Mouse (Mus musculus) myocyte (in vitro differentiated cells): ENCODE results near the gene Snapc3. TPM values are rescaled to one million over a fixed set of nuclear protein-coding genes. Genes with fewer than 3 reads are reported as not detected.
"Not testable (repeated sequence)": the region's sequence is repeated elsewhere in the genome, so short reads cannot be mapped to it uniquely, and the experiment has no call there.

Source experiments
- H3K27me3 ChIP-seq: one replicate; pipeline ENCODE4 v1.6.1; 2011; ENCODE audit not compliant: control insufficient read depth, insufficient read depth, insufficient read length
- H3K36me3 ChIP-seq: one replicate; pipeline ENCODE4 v1.6.1; 2011; ENCODE audit not compliant: control insufficient read depth, insufficient read depth
- H3K4me2 ChIP-seq: one replicate; pipeline ENCODE4 v1.6.1; 2011; ENCODE audit warnings: low read depth, control low read depth
- H3K4me3 ChIP-seq: one replicate; pipeline ENCODE4 v1.5.1; 2011; ENCODE audit warnings: mild to moderate bottlenecking, control low read depth, moderate library complexity
- H3K79me2 ChIP-seq: one replicate; pipeline ENCODE4 v1.6.1; 2011; ENCODE audit not compliant: control insufficient read depth, insufficient read depth
- H3ac ChIP-seq: one replicate; pipeline ENCODE4 v1.6.1; 2011; ENCODE audit not compliant: control insufficient read depth, insufficient read length
- CEBPB ChIP-seq: IDR thresholded peaks from 2 replicates; pipeline ENCODE4 v1.6.1; 2011; ENCODE audit warnings: mild to moderate bottlenecking, moderate library complexity; ENCODE audit not compliant: poor library complexity, insufficient read depth, severe bottlenecking
- E2F4 ChIP-seq: IDR thresholded peaks from one replicate; pipeline ENCODE4 v1.6.1; 2011; ENCODE audit warnings: mild to moderate bottlenecking, control low read depth, moderate library complexity; ENCODE audit not compliant: insufficient read depth
- MAX ChIP-seq: IDR thresholded peaks from one replicate; pipeline ENCODE4 v1.6.1; 2011; ENCODE audit warnings: low read depth, mild to moderate bottlenecking, control low read depth
- MYOD1 ChIP-seq, 3 experiments: IDR thresholded peaks; one replicate each; pipeline ENCODE4 v1.6.1; 2011; ENCODE audit warnings: control low read depth in 2 of 3, low read depth in 2 of 3, mild to moderate bottlenecking in 2 of 3, moderate library complexity in 1 of 3; ENCODE audit not compliant: insufficient read length in 2 of 3, control insufficient read depth in 1 of 3
- MYOG ChIP-seq, 3 experiments: IDR thresholded peaks; one replicate each; pipeline ENCODE4 v1.6.1; 2011; ENCODE audit warnings: control low read depth in 2 of 3, low read depth in 2 of 3, mild to moderate bottlenecking in 2 of 3; ENCODE audit not compliant: insufficient read length in 2 of 3, control insufficient read depth in 1 of 3, insufficient read depth in 1 of 3
- POLR2A ChIP-seq: IDR thresholded peaks from one replicate; pipeline ENCODE4 v1.6.1; 2011; ENCODE audit warnings: low read depth, mild to moderate bottlenecking, control low read depth, moderate library complexity; ENCODE audit not compliant: insufficient read length
- POLR2AphosphoS2 ChIP-seq: IDR thresholded peaks from one replicate; pipeline ENCODE4 v1.6.1; 2011; ENCODE audit warnings: low read depth, control low read depth; ENCODE audit not compliant: insufficient read length
- REST ChIP-seq: IDR thresholded peaks from one replicate; pipeline ENCODE4 v1.6.1; 2011; ENCODE audit warnings: mild to moderate bottlenecking, control low read depth, moderate library complexity; ENCODE audit not compliant: insufficient read depth, insufficient read length
- SRF ChIP-seq: IDR thresholded peaks from one replicate; pipeline ENCODE4 v1.6.1; 2011; ENCODE audit warnings: low read depth; ENCODE audit not compliant: control insufficient read depth, insufficient read length
- TCF12 ChIP-seq: IDR thresholded peaks from one replicate; pipeline ENCODE4 v1.6.1; 2011; ENCODE audit warnings: mild to moderate bottlenecking, control low read depth; ENCODE audit not compliant: poor library complexity, insufficient read depth, severe bottlenecking
- TCF3 ChIP-seq: IDR thresholded peaks from one replicate; pipeline ENCODE4 v1.6.1; 2011; ENCODE audit warnings: low read depth, control low read depth; ENCODE audit not compliant: insufficient read length
- USF1 ChIP-seq: IDR thresholded peaks from one replicate; pipeline ENCODE4 v1.6.1; 2011; ENCODE audit warnings: low read depth, mild to moderate bottlenecking, control low read depth, moderate library complexity
- polyA plus RNA-seq: library from polyadenylated mRNA; unstranded; fragments of >200 nt; fragmentation: generic; extraction: Trizol; gene quantifications from one replicate; pipeline ENCODE4 v1.2.1, GENCODE M21; 2012; ENCODE audit warnings: missing spikeins

The Snapc3 gene
- polyA plus RNA-seq, 1 experiment, result 18.4 TPM

GRCm38 (mm10) chr4:83512644-83513043, 95.1 kb downstream of the Snapc3 start:
- TF ChIP-seq MYOG (IDR thresholded peaks at IDR 0.05; ENCODE audit: control insufficient read depth in 1 of 3, insufficient read depth in 1 of 3, insufficient read length in 2 of 3, low read depth in 2 of 3) (peak in 1 of 3 experiments; percentile 30), REST (no peak), MYOD1 (IDR thresholded peaks at IDR 0.05; ENCODE audit: control insufficient read depth in 1 of 3, insufficient read length in 2 of 3, low read depth in 2 of 3) (peak in 2 of 3 experiments; percentile 55 to 57)

GRCm38 (mm10) chr4:83514183-83514582, 96.7 kb downstream of the Snapc3 start:
- no peak for TF ChIP-seq TCF3
- TF ChIP-seq E2F4, result no peak
- no peak for TF ChIP-seq POLR2AphosphoS2
- TF ChIP-seq MAX, result no peak
- TF ChIP-seq POLR2A, result no peak
- TF ChIP-seq TCF12, result no peak
- no peak for TF ChIP-seq SRF
- TF ChIP-seq REST, result no peak
- no peak for TF ChIP-seq MYOD1 (IDR thresholded peaks at IDR 0.05; ENCODE audit: control insufficient read depth in 1 of 3, insufficient read length in 2 of 3, low read depth in 2 of 3)
- H3ac ChIP-seq, result no peak overlapping the region
- H3K27me3 ChIP-seq, result no peaks in the 10 kb centered on the region
- H3K4me2 ChIP-seq, result no peak overlapping the region
- no peaks in the 10 kb centered on the region for H3K79me2 ChIP-seq
- no peaks in the 10 kb centered on the region for H3K36me3 ChIP-seq
- no peak overlapping the region for H3K4me3 ChIP-seq

More at GRCm38 (mm10) chr4:83512644-83513043, 95.1 kb downstream of the Snapc3 start:
- Histone ChIP-seq H3ac (no peak overlapping the region), H3K4me3 (no peak overlapping the region), H3K27me3 (no peaks in the 10 kb centered on the region), H3K79me2 (no peaks in the 10 kb centered on the region), H3K36me3 (no peaks in the 10 kb centered on the region), H3K4me2 (peak overlapping the region; percentile 44)

- no peak overlapping the region for H3K4me3 ChIP-seq
- H3K79me2 ChIP-seq, result no peaks in the 10 kb centered on the region
- H3ac ChIP-seq, result no peak overlapping the region
- no peaks in the 10 kb centered on the region for H3K27me3 ChIP-seq
- TF ChIP-seq SRF (no peak), USF1 (no peak), MAX (no peak), E2F4 (no peak), MYOD1 (IDR thresholded peaks at IDR 0.05; ENCODE audit: control insufficient read depth in 1 of 3, insufficient read length in 2 of 3, low read depth in 2 of 3) (no peak), TCF3 (no peak), POLR2AphosphoS2 (no peak), REST (no peak), TCF12 (no peak), MYOG (IDR thresholded peaks at IDR 0.05; ENCODE audit: control insufficient read depth in 1 of 3, insufficient read depth in 1 of 3, insufficient read length in 2 of 3, low read depth in 2 of 3) (no peak), POLR2A (no peak), CEBPB (no peak)
- no peaks in the 10 kb centered on the region for H3K36me3 ChIP-seq
- no peak overlapping the region for H3K4me2 ChIP-seq
Observed at GRCm38 (mm10) chr4:83514976-83515669, 97.6 kb downstream of the Snapc3 start.

- not testable (repeated sequence) for H3ac ChIP-seq, H3K4me3 ChIP-seq, H3K79me2 ChIP-seq, H3K36me3 ChIP-seq, H3K27me3 ChIP-seq, H3K4me2 ChIP-seq
Observed at GRCm38 (mm10) chr4:83516144-83516543, 98.6 kb downstream of the Snapc3 start.

Other genes with a start within 250 kb of the Snapc3 start
- gene Ttc39b, start 93.5 kb upstream of the Snapc3 start, polyA plus RNA-seq, result 19.3 TPM
- gene Psip1, start 68.7 kb downstream of the Snapc3 start, polyA plus RNA-seq, result 24.0 TPM
- 0.26 TPM for gene Ccdc171, start 107.8 kb downstream of the Snapc3 start, polyA plus RNA-seq